Mouse (Mus musculus): ENCODE results near the gene Cox17. TPM values are rescaled to one million over a fixed set of nuclear protein-coding genes. Genes with fewer than 3 reads are reported as not detected.
"Not testable (repeated sequence)": the region's sequence is repeated elsewhere in the genome, so short reads cannot be mapped to it uniquely, and the experiment has no call there.

Cox17 gene
- total RNA-seq, 2 experiments from 2014 or later = 138 to 190 TPM

- no peak overlapping the region for H3K27ac ChIP-seq
- no peak for TF ChIP-seq CTCF (IDR thresholded peaks at IDR 0.05)
- DNase-seq = no peak
- no peak overlapping the region for H3K4me3 ChIP-seq
- intact Hi-C loops (cut with DNase I) = no loop called here
Measured at GRCm38 (mm10) chr16:38326778-38327397, 19.9 kb upstream of the Cox17 start.

GRCm38 (mm10) chr16:38329340-38329739 is 17.5 kb upstream of the Cox17 start:
- no peak overlapping the region for H3K27ac ChIP-seq
- TF ChIP-seq CTCF (IDR thresholded peaks at IDR 0.05) = peak; percentile 15; the same call in 1 of the 2 replicates
- DNase-seq = no peak
- H3K4me3 ChIP-seq = no peak overlapping the region
- intact Hi-C loops (cut with DNase I) = no loop called here

GRCm38 (mm10) chr16:38334431-38334830 is 12.4 kb upstream of the Cox17 start:
- H3K27ac ChIP-seq = no peak overlapping the region
- DNase-seq = no peak
- TF ChIP-seq CTCF (IDR thresholded peaks at IDR 0.05) = no peak
- no peak overlapping the region for H3K4me3 ChIP-seq
- intact Hi-C loops (cut with DNase I) = no loop called here

- intact Hi-C loops (cut with DNase I); DNase-seq; H3K4me3 ChIP-seq; H3K27ac ChIP-seq: not testable (repeated sequence)
- TF ChIP-seq CTCF (IDR thresholded peaks at IDR 0.05) = peak; percentile 19; the same call in 1 of the 2 replicates
Measured at GRCm38 (mm10) chr16:38338077-38338476, 8.7 kb upstream of the Cox17 start.

- Histone ChIP-seq H3K4me3 (peak within 1 kb of the TSS; percentile 66), H3K27ac (peak within 1 kb of the TSS; percentile 51)
- intact Hi-C loops (cut with DNase I) = no loop called here
- peak; percentile 85 for DNase-seq
- TF ChIP-seq CTCF (IDR thresholded peaks at IDR 0.05) = no peak
Measured at GRCm38 (mm10) chr16:38341396-38342324, 5.1 kb upstream of the Cox17 start, which contains the start of gene Maats1. Maats1 (minus strand) TSS chr16:38342143.

- intact Hi-C loops (cut with DNase I) = loop anchor here (1.0 to 2.0 kb wide), 2 partner anchors 138 to 161 kb away; no protein-coding TSS in a partner anchor
Measured at GRCm38 (mm10) chr16:38344941-38345725, 1.7 kb upstream of the Cox17 start.

GRCm38 (mm10) chr16:38347588-38347987 is 797 bp downstream of the Cox17 start:
- intact Hi-C loops (cut with DNase I) = loop anchor here (2.0 kb wide), 2 partner anchors 43 to 105 kb away; partner anchors contain the start of gene Adprh

More at GRCm38 (mm10) chr16:38344941-38345725, 1.7 kb upstream of the Cox17 start:
- Histone ChIP-seq H3K4me3 (no peak overlapping the region; the same call in 1 of the 2 replicates), H3K27ac (peak overlapping the region; percentile 31; the same call in 1 of the 2 replicates)
- DNase-seq = no peak
- peak; percentile 73 for TF ChIP-seq CTCF (IDR thresholded peaks at IDR 0.05)

GRCm38 (mm10) chr16:38348217-38348761 is 1.5 kb downstream of the Cox17 start:
- H3K4me3 ChIP-seq = peak overlapping the region; percentile 83
- H3K27ac ChIP-seq = peak overlapping the region; percentile 95; the same call in 1 of the 2 replicates
- intact Hi-C loops (cut with DNase I) = no loop called here
- TF ChIP-seq CTCF (IDR thresholded peaks at IDR 0.05) = no peak
- DNase-seq = no peak

More at GRCm38 (mm10) chr16:38347588-38347987, 797 bp downstream of the Cox17 start:
- Histone ChIP-seq H3K27ac (peak overlapping the region; percentile 95), H3K4me3 (peak overlapping the region; percentile 83)
- no peak for TF ChIP-seq CTCF (IDR thresholded peaks at IDR 0.05)
- no peak for DNase-seq

- TF ChIP-seq CTCF (IDR thresholded peaks at IDR 0.05) = no peak
- H3K27ac ChIP-seq = no peak overlapping the region; the same call in 1 of the 2 replicates
- intact Hi-C loops (cut with DNase I) = no loop called here
- no peak for DNase-seq
- H3K4me3 ChIP-seq = no peak overlapping the region
Measured at GRCm38 (mm10) chr16:38349881-38350280, 3.1 kb downstream of the Cox17 start.

GRCm38 (mm10) chr16:38350361-38350855 is 3.6 kb downstream of the Cox17 start:
- no peak for DNase-seq
- no peak overlapping the region; the same call in 1 of the 2 replicates for H3K27ac ChIP-seq
- intact Hi-C loops (cut with DNase I) = no loop called here

GRCm38 (mm10) chr16:38350939-38351338 is 4.1 kb downstream of the Cox17 start:
- intact Hi-C loops (cut with DNase I) = no loop called here
- Histone ChIP-seq H3K27ac (no peak overlapping the region), H3K4me3 (no peak overlapping the region)
- no peak for TF ChIP-seq CTCF (IDR thresholded peaks at IDR 0.05)
- no peak for DNase-seq

More at GRCm38 (mm10) chr16:38350361-38350855, 3.6 kb downstream of the Cox17 start:
- no peak for TF ChIP-seq CTCF (IDR thresholded peaks at IDR 0.05)
- no peak overlapping the region for H3K4me3 ChIP-seq

Measured in gastrocnemius, adult 2 months (tissue).